Mouse (Mus musculus): ENCODE data around the gene Hdac9.

DNA sequence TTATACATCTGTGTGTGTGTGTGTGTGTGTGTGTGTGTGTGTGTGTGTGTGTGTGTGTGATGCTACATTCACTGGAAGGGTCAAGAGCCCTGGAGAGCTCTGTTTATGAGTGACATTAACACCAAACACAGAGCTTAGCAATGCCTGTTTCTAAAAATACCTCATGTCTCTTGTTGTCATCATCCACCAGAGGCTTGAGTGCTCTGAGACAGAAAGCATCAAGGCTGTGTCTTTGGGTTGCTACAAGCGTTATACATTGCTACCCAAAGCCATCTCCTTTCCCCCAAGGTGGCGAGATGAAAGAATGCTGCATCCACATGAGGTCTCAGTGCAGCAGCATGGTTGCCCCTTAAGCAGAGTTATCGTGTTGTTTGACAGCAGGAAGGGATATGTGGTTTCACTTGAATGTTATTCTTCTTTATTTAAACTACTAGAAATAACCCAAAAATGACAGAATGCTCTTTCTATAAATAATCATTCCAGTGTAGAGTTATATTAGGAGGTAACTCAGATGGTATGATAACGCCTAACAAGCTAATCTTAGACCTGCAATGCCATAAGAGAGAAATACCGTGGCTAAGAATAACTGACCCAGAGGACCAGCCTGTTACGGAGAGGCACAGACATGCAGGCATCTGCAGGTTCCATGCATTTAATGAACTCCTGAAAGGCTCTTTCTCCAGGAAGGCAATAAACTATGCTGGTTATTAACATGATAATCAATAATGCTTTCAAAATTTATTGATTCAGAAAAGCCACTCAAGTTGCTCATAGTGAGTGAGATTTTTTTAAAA, 399.9 kb downstream of the Hdac9 start:
- no peak for TF ChIP-seq POLR2A (IDR thresholded peaks at IDR 0.05; ENCODE audit: borderline replicate concordance, control insufficient read depth, low read depth, low read length)
- no peak for TF ChIP-seq CTCF (IDR thresholded peaks at IDR 0.05; ENCODE audit: control insufficient read depth, insufficient read depth, low read length)
